Comparison of ENCODE assay signal across 16 mouse cellular contexts in the genomic region with DNA sequence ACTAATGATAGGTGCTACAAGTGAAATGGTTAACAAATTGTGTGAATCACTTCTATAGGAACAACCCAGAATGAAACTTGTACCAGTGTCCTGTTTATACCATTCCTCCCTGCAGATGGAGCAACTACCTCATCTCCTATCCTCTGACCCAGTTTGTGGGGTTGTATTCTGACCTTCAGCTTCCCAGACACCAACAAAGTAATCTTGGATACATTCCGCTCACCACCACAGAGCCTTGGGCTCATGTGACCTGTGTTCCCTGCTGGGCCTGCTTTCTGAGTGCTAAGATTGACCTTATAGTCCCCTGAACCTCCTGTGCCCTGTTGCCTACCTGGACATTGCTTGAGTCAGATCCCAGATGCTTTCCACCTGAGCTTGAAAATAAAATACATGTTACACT. TPM values are rescaled to one million over a fixed set of nuclear protein-coding genes. Genes with fewer than 3 reads are reported as not detected.
DNase-seq lines count a peak whose midpoint lies in the region; ATAC-seq and TF ChIP-seq lines count a peak whose summit lies in the region.
"Had no signal": no experiment of that assay in that cellular context is flagged by ENCODE, and none has a peak within 500 bp of the region (broad histone marks: within the 10 kb centered on the region; RNA-seq: fewer than 3 reads in every experiment).

No protein-coding gene starts in this region.

- DNase-seq in heart, adult 11 months, result peak; percentile 54
- no peak for DNase-seq in heart, postnatal 4 days
- DNase-seq in lung, postnatal 0 days (ENCODE audit: low spot score), result no peak
- no peak for DNase-seq in lung, postnatal 36 days
- no peak for DNase-seq in CH12.LX (ENCODE audit: extremely low read depth)
- DNase-seq in stomach, postnatal 0 days (ENCODE audit: low spot score), result no peak
- DNase-seq: cerebellum, adult 2 months; cerebellum, postnatal 10 days; forebrain, postnatal 0 days; gastrocnemius, postnatal 36 days had no signal

- no peaks in the 10 kb centered on the region for H3K4me1 ChIP-seq in lung, postnatal 0 days (ENCODE audit: insufficient read depth, low read depth, low read length)
- peaks cover 2 to 6% of the 10 kb centered on the region in 2 experiments; a peak in 3 of 4 replicates for H3K4me1 ChIP-seq in CH12.LX (ENCODE audit: control insufficient read depth in 1 of 2, insufficient read depth in 2 of 2)
- H3K4me1 ChIP-seq in stomach, postnatal 0 days (replicated peaks; ENCODE audit: control insufficient read depth, insufficient read depth), result no peaks in the 10 kb centered on the region
- H3K4me1 ChIP-seq: embryonic facial prominence, embryonic 10.5 days; forebrain, embryonic 13.5 days; heart, embryonic 13.5 days; hindbrain, embryonic 13.5 days had no signal

- no peak for ATAC-seq in lung, postnatal 0 days
- no peak for ATAC-seq in stomach, postnatal 0 days (ENCODE audit: low FRiP score, low TSS enrichment)
- ATAC-seq: forebrain, embryonic 13.5 days; forebrain, postnatal 0 days; hindbrain, postnatal 0 days had no signal

- no peaks in the 10 kb centered on the region for H3K79me2 ChIP-seq in CH12.LX (replicated peaks; ENCODE audit: control insufficient read depth, extremely low read depth, insufficient read depth, poor library complexity, severe bottlenecking)

- TF ChIP-seq CTCF in lung, postnatal 0 days (IDR thresholded peaks at IDR 0.05), result peak; percentile 32; the same call in 1 of the 2 replicates
- TF ChIP-seq CTCF in CH12.LX (conservative IDR thresholded peaks at IDR 0.05 in 1 of 2, IDR thresholded peaks at IDR 0.05 in 1 of 2; ENCODE audit: low read depth in 2 of 2, low read length in 2 of 2), result peak in 1 of 2 experiments; percentile 21; a peak in 2 of 4 replicates
- peak; percentile 44 for TF ChIP-seq CTCF in stomach, postnatal 0 days (IDR thresholded peaks at IDR 0.05; ENCODE audit: low read depth)

- no peak overlapping the region for H3K4me3 ChIP-seq in lung, postnatal 0 days (ENCODE audit: low read depth, low read length)
- no peak overlapping the region for H3K4me3 ChIP-seq in CH12.LX (replicated peaks in 1 of 3; ENCODE audit: low read depth in 2 of 3, low read length in 2 of 3, poor library complexity in 1 of 3)
- no peak overlapping the region for H3K4me3 ChIP-seq in stomach, postnatal 0 days (ENCODE audit: low read depth, low read length)
- H3K4me3 ChIP-seq: embryonic facial prominence, embryonic 10.5 days; forebrain, embryonic 13.5 days; heart, embryonic 13.5 days; hindbrain, embryonic 13.5 days had no signal

- no peak for TF ChIP-seq POLR2A in CH12.LX (IDR thresholded peaks at IDR 0.05; ENCODE audit: low read depth, low read length)

- H3K36me3 ChIP-seq in lung, postnatal 0 days (ENCODE audit: insufficient read depth, low read length), result no peaks in the 10 kb centered on the region
- H3K36me3 ChIP-seq in CH12.LX (replicated peaks in 1 of 2; ENCODE audit: control insufficient read depth in 1 of 2, insufficient read depth in 1 of 2, low read length in 1 of 2), result peaks cover 0 to 1% of the 10 kb centered on the region in 2 experiments
- no peaks in the 10 kb centered on the region for H3K36me3 ChIP-seq in stomach, postnatal 0 days (ENCODE audit: control insufficient read depth, insufficient read depth, low read length)
- H3K36me3 ChIP-seq: embryonic facial prominence, embryonic 10.5 days; G1E; heart, embryonic 13.5 days; hindbrain, embryonic 13.5 days had no signal

- H3K9ac ChIP-seq in lung, postnatal 0 days (replicated peaks; ENCODE audit: low read depth), result no peak overlapping the region
- no peak overlapping the region for H3K9ac ChIP-seq in CH12.LX (ENCODE audit: insufficient read depth, low read depth)
- no peak overlapping the region for H3K9ac ChIP-seq in stomach, postnatal 0 days (ENCODE audit: low read length)
- H3K9ac ChIP-seq: forebrain, embryonic 13.5 days; forebrain, postnatal 0 days; heart, embryonic 13.5 days; hindbrain, embryonic 13.5 days had no signal

- dilution Hi-C loops in CH12.LX (cut with MboI; ENCODE audit: extremely low pct_ligation_motif_present, extremely low pct_unique_long_range_greater_than_20kb, low sequenced_read_pairs), result no loop called here

- H3K27me3 ChIP-seq in lung, postnatal 0 days (replicated peaks; ENCODE audit: insufficient read depth, low read length), result no peaks in the 10 kb centered on the region
- no peaks in the 10 kb centered on the region for H3K27me3 ChIP-seq in CH12.LX (replicated peaks)
- no peaks in the 10 kb centered on the region for H3K27me3 ChIP-seq in stomach, postnatal 0 days (ENCODE audit: control insufficient read depth, insufficient read depth, low read length)
- H3K27me3 ChIP-seq: forebrain, embryonic 13.5 days; heart, embryonic 13.5 days; hindbrain, embryonic 13.5 days had no signal

- no peak overlapping the region for H3K4me2 ChIP-seq in lung, postnatal 0 days (replicated peaks; ENCODE audit: low read depth, low read length)
- H3K4me2 ChIP-seq in CH12.LX (ENCODE audit: insufficient read depth, low read depth, poor library complexity, severe bottlenecking), result no peak overlapping the region
- no peak overlapping the region for H3K4me2 ChIP-seq in stomach, postnatal 0 days (replicated peaks; ENCODE audit: low read depth)
- H3K4me2 ChIP-seq: forebrain, embryonic 13.5 days; heart, embryonic 13.5 days; hindbrain, embryonic 13.5 days had no signal

- no peak for TF ChIP-seq EP300 in lung, postnatal 0 days (IDR thresholded peaks at IDR 0.05)
- TF ChIP-seq EP300 in CH12.LX (IDR thresholded peaks at IDR 0.05; ENCODE audit: low read length), result no peak
- no peak for TF ChIP-seq EP300 in stomach, postnatal 0 days (optimal IDR thresholded peaks at IDR 0.05)

- TF ChIP-seq RAD21 in CH12.LX (IDR thresholded peaks at IDR 0.05; ENCODE audit: low read depth, low read length), result peak; percentile 14

- WGBS in lung, postnatal 0 days, result 88% methylated on average over 1 of the region's 1 CpGs
- 95% methylated on average over 1 of the region's 1 CpGs for WGBS in stomach, postnatal 0 days

- in situ Hi-C loops in CH12.LX (cut with MboI; ENCODE audit: low pct_ligation_motif_present, low pct_unique_long_range_greater_than_20kb, low sequenced_read_pairs), result loop anchor here (25.0 kb wide), 3 partner anchors 128 to 753 kb away; a partner anchor contains a TSS

- no peaks in the 10 kb centered on the region for H3K9me3 ChIP-seq in lung, postnatal 0 days (ENCODE audit: low read length)
- no peaks in the 10 kb centered on the region for H3K9me3 ChIP-seq in CH12.LX (replicated peaks; ENCODE audit: low read length)
- no peaks in the 10 kb centered on the region for H3K9me3 ChIP-seq in stomach, postnatal 0 days (ENCODE audit: control insufficient read depth, low read length)
- H3K9me3 ChIP-seq: embryonic facial prominence, embryonic 10.5 days; forebrain, embryonic 13.5 days; G1E; heart, embryonic 13.5 days; hindbrain, embryonic 13.5 days had no signal

- no peak overlapping the region for H3K27ac ChIP-seq in lung, postnatal 0 days (ENCODE audit: low read length)
- H3K27ac ChIP-seq in CH12.LX (ENCODE audit: insufficient read depth, low read depth), result no peak overlapping the region
- H3K27ac ChIP-seq in stomach, postnatal 0 days (replicated peaks), result no peak overlapping the region
- H3K27ac ChIP-seq: embryonic facial prominence, embryonic 10.5 days; forebrain, embryonic 13.5 days; heart, embryonic 13.5 days; hindbrain, embryonic 13.5 days; hindbrain, postnatal 0 days had no signal

TF ChIP-seq in CH12.LX, 34 proteins besides CTCF, POLR2A, EP300 and RAD21:
- TF ChIP-seq E2F4 (IDR thresholded peaks at IDR 0.05; ENCODE audit: insufficient replicate concordance, low read depth, low read length), result no peak
- no peak for TF ChIP-seq MAZ (IDR thresholded peaks at IDR 0.05; ENCODE audit: low read depth, low read length)
- TF ChIP-seq CHD2 (IDR thresholded peaks at IDR 0.05; ENCODE audit: low read length), result no peak
- no peak for TF ChIP-seq PAX5 (IDR thresholded peaks at IDR 0.05; ENCODE audit: low read length)
- no peak for TF ChIP-seq SIN3A (IDR thresholded peaks at IDR 0.05; ENCODE audit: low read length)
- peak; percentile 12 for TF ChIP-seq SMC3 (IDR thresholded peaks at IDR 0.05; ENCODE audit: low read depth, low read length)
- TF ChIP-seq TBP (conservative IDR thresholded peaks at IDR 0.05; ENCODE audit: low read depth, low read length), result no peak
- no peak for TF ChIP-seq USF2 (conservative IDR thresholded peaks at IDR 0.05; ENCODE audit: low read depth, low read length)
TF ChIP-seq in CH12.LX: peak in this region for 1.

RNA-seq across cellular contexts. Expression of a gene that starts 47.8 kb away (rescaled TPM):
- 10 to 100 TPM; 76.0 to 80.9 TPM for total RNA-seq in heart, postnatal 4 days (2021)
- 217 and 260 TPM in 2 replicates for polyA plus RNA-seq in lung, postnatal 0 days (2015; fragmentation: Nextera tagmentation; extraction: Ambion mirVana)
- total RNA-seq in CH12.LX (2012; rRNA removed), result 35.2 and 41.6 TPM in 2 replicates
- total RNA-seq in CH12.LX (2014; rRNA removed), result 69.2 and 80.0 TPM in 2 replicates
- 44.4 and 51.1 TPM in 2 replicates for polyA plus RNA-seq in CH12.LX (2012; ENCODE audit: insufficient read length, low read depth)
- polyA plus RNA-seq in stomach, postnatal 0 days (2015; fragmentation: Nextera tagmentation; extraction: Ambion mirVana), result 143 TPM in 2 replicates
